Mouse (Mus musculus): ENCODE data around the gene Parva.

Parva gene

DNA sequence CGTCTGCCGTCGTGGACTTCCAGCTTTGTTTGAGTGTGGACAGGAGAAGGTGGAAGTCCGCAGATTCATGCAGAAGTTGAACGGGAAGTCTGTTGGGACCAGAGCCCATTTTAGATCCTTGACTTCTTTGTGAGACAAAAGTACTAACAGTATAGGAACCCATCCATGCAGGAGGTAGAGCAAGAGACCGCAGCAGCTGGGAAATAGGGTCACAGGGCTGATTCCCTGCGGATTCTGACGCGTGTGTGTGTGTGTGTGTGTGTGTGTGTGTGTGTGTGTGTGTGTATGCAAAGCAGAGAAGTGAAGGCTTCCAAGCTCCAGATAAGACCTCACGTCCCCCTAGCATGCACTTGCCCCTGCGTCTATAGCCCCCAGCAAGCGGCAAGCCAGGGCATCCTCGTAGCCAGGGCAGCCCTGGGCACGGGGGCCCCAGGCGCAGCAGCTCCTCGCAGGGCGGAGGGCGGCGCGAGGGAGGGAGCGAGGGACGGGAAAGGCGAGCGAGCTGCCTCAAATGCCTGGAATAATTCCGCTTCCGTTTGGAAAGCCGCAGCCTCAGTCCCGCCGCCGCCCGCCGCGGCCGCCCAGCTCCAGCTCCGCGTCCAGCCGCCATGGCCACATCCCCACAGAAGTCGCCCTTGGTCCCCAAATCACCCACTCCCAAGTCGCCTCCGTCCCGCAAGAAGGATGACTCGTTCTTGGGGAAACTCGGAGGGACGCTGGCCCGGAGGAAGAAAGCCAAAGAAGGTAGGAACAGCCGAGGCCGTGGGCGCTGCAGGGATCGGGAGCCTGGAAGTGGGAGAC is at the start of gene Parva:
Parva (plus strand) TSS at position 149 of the 801 bp plus-strand sequence.
- DNase-seq (ENCODE audit: low spot score), result no peak

GRCm38 (mm10) chr7:112378056-112378455 is 49.2 kb upstream of the Parva start:
- no peak for DNase-seq (ENCODE audit: low spot score)

DNA sequence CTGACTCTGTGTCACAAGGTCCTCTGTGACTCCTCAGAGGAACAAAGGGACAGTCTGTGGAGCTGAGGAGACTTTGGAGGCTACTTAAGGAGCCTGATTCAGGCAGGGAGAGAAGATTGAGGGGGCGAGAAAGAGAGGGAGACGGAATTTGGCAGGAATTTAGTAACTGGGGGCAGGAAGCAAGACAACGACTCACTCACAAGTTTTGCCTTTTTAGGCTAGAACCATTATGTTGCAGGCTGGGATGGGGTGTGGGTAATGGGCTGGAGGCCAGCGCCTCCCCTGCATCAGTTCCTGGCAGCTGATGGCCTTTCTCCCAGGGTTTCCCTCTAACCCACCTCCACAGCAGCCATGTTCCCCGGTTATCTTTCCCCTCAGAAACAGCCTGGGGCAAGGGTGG is 48.8 kb upstream of the Parva start:
- no peak for DNase-seq (ENCODE audit: low spot score)

- no peak for DNase-seq (ENCODE audit: low spot score)
Measured at GRCm38 (mm10) chr7:112386521-112386920, 40.8 kb upstream of the Parva start.

- no peak for DNase-seq (ENCODE audit: low spot score)
Measured at GRCm38 (mm10) chr7:112387876-112388275, 39.4 kb upstream of the Parva start.

DNA sequence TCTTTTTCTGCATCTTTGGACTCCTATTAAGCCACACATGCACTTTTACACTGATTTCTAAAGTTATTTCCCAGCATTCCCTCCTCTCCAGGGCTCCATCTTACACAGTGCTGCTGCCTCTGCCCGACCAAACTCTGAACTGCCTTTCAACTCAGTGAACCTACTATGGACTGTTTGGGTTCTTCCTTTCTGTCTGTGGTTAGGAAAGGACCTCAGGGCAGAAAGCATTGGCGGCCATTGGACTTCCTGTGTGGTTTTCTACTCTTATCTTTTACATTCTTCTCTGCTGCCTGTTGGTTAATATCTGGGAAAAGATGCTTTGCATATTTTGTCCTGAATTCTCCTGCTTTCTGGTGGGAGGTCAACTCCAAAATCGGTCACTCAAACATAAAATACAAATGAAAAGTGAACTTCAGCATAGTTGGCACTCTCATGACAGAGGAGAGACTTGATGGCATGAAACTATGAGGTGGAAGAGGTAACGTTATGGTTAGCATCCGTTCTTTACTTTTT is 38.9 kb upstream of the Parva start:
- DNase-seq (ENCODE audit: low spot score), result no peak

- DNase-seq (ENCODE audit: low spot score), result no peak
Measured at GRCm38 (mm10) chr7:112389611-112390251, 37.6 kb upstream of the Parva start.

DNA sequence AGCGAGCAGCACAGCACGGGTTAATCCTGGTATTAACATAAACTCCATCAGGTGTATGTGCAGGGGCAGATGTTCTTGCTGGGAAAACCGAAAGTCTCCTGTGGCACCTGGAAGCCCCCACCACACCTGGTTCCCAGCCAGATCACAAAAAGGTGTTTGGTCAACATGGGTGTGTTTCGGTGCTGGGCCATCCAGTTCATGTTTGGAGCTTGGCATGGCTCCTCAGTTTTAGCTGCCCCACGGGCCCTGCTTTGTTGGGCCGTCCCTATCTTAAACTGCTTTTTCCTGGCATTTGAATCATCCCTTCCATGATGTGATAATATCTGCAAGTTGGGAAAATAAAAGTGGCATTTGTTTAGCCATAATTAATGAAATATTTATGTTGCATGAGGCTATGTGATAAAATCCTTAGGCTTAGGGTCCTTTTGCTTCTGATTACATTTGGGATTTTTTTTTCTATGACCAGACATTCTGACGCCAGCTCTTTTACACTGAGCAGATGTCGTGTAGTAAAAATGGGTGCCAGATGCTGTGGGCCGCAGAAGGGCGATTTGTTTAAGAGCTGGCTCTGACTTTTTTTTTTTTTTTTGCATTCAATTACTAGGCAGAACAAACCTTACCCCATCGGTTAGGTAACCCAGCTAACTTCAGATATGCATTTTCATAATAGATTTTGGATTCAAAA is 36.9 kb upstream of the Parva start:
- no peak for DNase-seq (ENCODE audit: low spot score)

GRCm38 (mm10) chr7:112390937-112391605 is 36.2 kb upstream of the Parva start:
- DNase-seq (ENCODE audit: low spot score), result no peak

GRCm38 (mm10) chr7:112397786-112398185 is 29.5 kb upstream of the Parva start:
- no peak for DNase-seq (ENCODE audit: low spot score)

GRCm38 (mm10) chr7:112399425-112400170 is 27.7 kb upstream of the Parva start:
- DNase-seq (ENCODE audit: low spot score), result no peak

DNA sequence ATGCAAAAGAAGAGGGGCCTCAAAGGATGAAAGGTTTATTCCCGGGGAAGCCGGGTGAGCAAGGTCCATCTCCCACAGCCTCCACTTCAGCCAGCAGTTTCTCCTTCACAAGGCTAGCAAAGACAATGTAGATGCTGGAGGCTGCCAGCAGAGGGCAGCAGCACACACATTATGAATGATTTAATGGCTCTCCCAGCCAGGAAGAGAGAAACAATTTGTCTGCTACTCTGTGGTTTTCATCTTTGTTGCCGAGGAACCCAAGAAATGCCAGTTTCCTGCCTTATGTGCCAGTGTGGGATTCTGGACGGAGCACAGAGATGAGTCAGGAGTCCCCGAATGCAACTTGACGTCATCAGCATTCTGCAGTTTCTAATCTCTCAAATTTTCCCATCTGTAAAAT is 27.1 kb upstream of the Parva start:
- DNase-seq (ENCODE audit: low spot score), result peak; percentile 52

DNA sequence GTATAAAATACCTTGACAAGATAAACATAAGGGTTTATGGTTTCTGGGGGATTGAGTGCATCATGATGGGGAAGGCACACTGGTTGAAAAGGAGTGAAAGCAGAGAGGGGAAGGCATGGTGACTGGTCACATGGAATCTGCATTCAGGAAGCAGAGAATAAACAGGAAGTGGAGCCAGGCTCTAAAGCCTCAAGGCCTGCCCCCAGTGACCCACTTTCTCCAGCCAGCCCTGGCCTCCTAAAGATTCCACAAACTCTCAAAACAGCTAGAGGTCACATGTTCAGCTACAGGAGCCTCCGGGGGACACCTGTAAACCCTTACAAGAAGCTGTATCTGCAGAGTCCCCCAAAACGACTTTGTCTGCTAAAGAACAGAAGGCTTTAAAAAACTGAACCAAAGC is 22.2 kb upstream of the Parva start:
- no peak for DNase-seq (ENCODE audit: low spot score)

GRCm38 (mm10) chr7:112405578-112405977 is 21.7 kb upstream of the Parva start:
- DNase-seq (ENCODE audit: low spot score), result no peak

DNA sequence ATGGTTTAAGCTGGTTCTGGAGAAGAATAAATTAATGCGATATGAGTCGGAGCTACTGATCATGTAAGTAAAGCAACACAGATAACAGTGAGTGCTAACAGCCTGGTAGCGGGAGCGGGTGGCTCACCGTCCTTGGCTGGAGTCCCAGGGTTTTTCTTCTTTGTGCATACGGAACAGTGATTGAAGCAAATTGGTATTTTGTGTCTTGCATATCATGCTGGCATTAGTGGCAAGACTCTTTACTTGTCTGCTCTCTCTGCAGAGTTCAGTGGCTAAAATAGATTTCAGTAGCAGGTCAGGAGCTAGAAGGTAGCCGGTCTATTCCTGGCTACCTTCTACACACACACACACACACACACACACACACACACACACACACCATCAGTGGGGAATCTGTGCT is 19.7 kb upstream of the Parva start:
- no peak for DNase-seq (ENCODE audit: low spot score)

DNA sequence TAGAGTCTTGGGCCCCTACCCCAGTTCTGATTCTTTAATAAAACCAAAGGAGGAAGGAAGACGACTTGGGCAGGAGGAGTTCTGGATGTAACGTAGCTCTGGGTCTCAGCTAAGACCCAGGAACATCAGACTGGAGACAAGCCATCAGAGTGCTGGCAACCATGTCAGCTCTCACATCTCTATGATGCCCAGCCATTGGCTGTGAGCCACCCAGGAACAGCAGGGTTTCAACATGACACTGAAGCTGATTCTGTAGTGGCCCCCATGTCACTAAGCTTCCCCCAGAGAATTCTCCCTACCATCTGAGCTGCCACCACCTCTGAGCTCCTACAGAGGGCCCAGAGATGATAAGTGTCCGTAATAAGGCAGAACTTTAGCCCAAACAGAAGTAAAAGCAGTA is 17.3 kb upstream of the Parva start:
- DNase-seq (ENCODE audit: low spot score), result no peak

DNA sequence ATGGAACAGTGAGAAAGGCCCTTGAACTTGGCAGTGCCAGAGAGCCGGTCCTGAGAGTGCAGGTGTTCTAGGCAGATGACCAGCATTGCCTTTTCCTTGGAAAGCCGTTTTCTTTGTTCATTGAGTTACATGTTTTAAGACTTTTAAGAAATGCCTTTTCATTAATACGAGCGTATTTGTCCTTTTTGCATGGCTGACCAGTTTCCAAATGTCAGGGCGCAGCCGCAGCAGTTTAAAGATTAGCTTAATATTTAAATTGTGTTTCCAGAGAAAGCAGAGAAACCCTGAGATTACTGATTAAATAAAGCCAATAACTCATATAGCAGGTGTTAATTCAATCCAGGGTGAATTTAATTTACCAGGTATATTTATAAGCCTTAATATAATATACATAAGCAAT is 14.0 kb upstream of the Parva start:
- DNase-seq (ENCODE audit: low spot score), result no peak

DNA sequence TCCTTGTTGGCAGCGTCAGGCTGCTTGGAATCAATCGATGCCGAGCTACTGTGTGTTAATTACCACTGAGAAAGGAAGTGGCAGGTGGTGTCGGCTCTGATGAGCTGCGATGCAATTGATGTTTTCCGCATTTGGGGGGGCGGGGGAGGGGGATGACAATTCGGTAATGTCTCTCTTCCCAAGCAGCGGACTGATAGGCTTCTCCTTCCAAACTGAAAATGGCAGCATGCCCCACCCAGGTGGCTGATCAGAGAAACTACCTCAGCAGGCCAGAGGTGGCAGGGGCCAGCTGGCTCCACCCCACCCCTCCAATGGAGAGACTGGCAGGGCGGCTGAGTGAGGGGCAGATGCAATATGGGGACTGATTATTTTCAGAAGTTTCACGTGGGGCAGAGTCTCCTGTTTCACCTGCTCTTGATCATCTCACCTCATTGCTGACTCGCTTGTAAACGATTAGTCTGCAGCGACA is 11.2 kb upstream of the Parva start:
- no peak for DNase-seq (ENCODE audit: low spot score)

DNA sequence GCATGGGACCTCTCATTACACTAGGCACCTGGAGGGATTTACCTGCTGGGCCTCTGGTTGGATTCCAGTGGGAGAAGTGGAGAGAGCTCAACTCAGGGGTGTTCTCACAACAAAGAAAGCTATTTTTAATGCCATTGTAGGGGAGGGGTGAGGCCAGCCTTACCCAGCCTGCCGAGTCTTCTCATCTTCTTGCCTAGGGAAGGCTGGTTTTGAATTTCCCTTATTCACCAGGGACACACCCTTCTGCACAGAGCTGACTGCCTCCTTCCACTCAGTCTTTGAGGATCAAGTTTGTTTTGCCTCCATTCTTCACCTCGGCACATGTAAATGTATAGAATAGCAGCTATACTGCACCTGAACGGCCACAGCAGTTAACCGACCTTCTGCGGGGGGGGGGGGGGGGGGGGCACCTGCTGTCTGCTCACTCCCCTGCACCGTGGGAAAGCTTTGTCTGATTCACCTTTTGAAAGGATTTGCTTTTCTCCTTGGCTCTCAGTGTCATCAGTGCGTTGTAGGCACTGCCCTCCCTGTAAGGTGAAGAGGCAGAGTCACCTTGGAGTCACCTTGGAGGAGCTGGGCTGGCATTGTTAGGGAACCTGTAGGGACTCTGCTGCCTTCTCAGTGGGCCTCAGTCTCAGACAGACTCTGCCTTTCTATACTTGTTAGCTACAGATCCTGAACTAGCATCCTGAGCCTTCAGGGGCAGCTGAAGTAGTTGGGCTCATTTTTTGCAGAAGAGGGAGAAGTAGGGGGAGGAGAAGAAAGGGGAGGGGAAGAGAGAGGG is 10.4 kb upstream of the Parva start:
- no peak for DNase-seq (ENCODE audit: low spot score)

GRCm38 (mm10) chr7:112417598-112417997 is 9.7 kb upstream of the Parva start:
- DNase-seq (ENCODE audit: low spot score), result no peak

DNA sequence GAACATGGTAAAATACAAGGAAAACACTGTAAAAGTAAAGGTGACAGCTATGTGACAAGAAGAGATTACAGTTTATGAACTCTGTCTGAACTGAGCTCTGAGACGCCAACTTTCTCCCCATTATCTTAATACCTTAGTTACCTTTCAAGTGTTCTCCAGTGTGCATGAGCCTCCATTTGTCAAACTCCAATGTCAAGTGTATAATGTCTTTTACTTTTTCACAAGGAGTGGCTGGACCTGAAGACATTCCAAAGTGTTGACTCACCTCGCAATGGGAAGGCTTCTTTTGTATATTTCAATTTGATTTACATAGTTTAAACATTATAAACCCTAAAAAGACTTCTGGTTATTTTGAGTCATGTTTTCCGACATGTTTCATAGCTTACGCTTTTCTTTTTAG is 3.9 kb upstream of the Parva start:
- DNase-seq (ENCODE audit: low spot score), result no peak

Data from ovary, postnatal 10 days (tissue).